Mouse (Mus musculus) forebrain, embryonic 16.5 days (tissue): ENCODE results near the gene Serping1. TPM values are rescaled to one million over a fixed set of nuclear protein-coding genes. Genes with fewer than 3 reads are reported as not detected.
A peak's percentile ranks its signal among the peaks of the same experiment; 100 is the strongest.

Source experiments
- ATAC-seq: fragments of 200-750 bp; cut with Nextera tagmentation; 2 replicates; pipeline ENCODE4 v1.8.0; 2017; ENCODE audit warnings: mild to moderate bottlenecking, moderate library complexity
- H3K27ac ChIP-seq: fragments of 300-500 bp; sonication (generic); 2 replicates; pipeline ENCODE4 v1.5.1; 2014; ENCODE audit warnings: low read length, control low read depth
- H3K27me3 ChIP-seq: fragments of 300-500 bp; sonication (generic); replicated peaks from 2 replicates; pipeline ENCODE4 v1.6.1; 2014; ENCODE audit warnings: low read length; ENCODE audit not compliant: control insufficient read depth, insufficient read depth
- H3K36me3 ChIP-seq: fragments of 300-500 bp; sonication (generic); 2 replicates; pipeline ENCODE4 v1.6.1; 2014; ENCODE audit not compliant: control insufficient read depth, insufficient read depth
- H3K4me1 ChIP-seq: fragments of 300-500 bp; sonication (generic); replicated peaks from 2 replicates; pipeline ENCODE4 v1.6.1; 2014; ENCODE audit warnings: low read length; ENCODE audit not compliant: control insufficient read depth, insufficient read depth
- H3K4me2 ChIP-seq: fragments of 300-500 bp; sonication (generic); 2 replicates; pipeline ENCODE4 v1.6.1; 2014; ENCODE audit warnings: mild to moderate bottlenecking, low read length, control low read depth
- H3K4me3 ChIP-seq: fragments of 300-500 bp; sonication (generic); replicated peaks from 2 replicates; pipeline ENCODE4 v1.5.1; 2014; ENCODE audit warnings: mild to moderate bottlenecking, low read length, control low read depth
- H3K9ac ChIP-seq: fragments of 300-500 bp; sonication (generic); replicated peaks from 2 replicates; pipeline ENCODE4 v1.6.1; 2014; ENCODE audit warnings: low read depth, low read length, control low read depth
- H3K9me3 ChIP-seq: fragments of 300-500 bp; sonication (generic); 2 replicates; pipeline ENCODE4 v1.6.1; 2016; ENCODE audit warnings: low read length; ENCODE audit not compliant: control insufficient read depth
- WGBS: fragments of 180-500 bp; shearing (Covaris S2); extraction: QIAGEN DNeasy Blood & Tissue Kit; methylation state at CpG from one replicate; pipeline ENCODE4 v1.1.7; 2014; 5-methylcytosine and 5-hydroxymethylcytosine counted together
- polyA plus RNA-seq: library from polyadenylated mRNA; unstranded; fragments of >200 nt; fragmentation: Nextera tagmentation; extraction: Ambion mirVana; gene quantifications from 2 replicates; pipeline ENCODE4 v1.2.1, GENCODE M21; 2015

Serping1 gene
- polyA plus RNA-seq, 1 experiment from 2014 or later, result 25.0 TPM

DNA sequence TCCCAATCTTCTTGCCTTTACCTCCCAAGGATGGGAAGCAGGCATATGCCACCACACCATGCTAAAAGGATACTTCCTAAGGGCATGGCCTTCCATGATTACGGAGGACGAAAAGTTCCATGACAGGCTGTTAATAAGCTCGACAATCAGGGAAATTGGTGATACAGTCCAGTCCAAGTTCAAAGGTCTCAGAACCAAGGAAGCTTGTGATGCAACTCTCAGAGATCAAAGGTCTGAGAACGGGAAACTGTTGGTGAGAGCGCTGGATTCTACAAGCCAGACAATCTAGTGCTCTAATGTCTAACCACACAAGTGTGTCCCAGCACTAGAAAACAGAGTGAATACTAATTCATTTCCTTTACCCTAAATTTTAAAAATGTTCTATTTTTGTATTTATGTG, 19.0 kb downstream of the Serping1 start:
- no peak overlapping the region for H3K9ac ChIP-seq

GRCm38 (mm10) chr2:84750115-84750514, 25.1 kb downstream of the Serping1 start:
- H3K27ac ChIP-seq, result no peak overlapping the region
- ATAC-seq, result no peak
- no peaks in the 10 kb centered on the region for H3K9me3 ChIP-seq
- no peak overlapping the region for H3K4me2 ChIP-seq
- no peaks in the 10 kb centered on the region for H3K36me3 ChIP-seq
- H3K9ac ChIP-seq, result no peak overlapping the region
- no peak overlapping the region for H3K4me3 ChIP-seq
- no peaks in the 10 kb centered on the region for H3K27me3 ChIP-seq
- no peaks in the 10 kb centered on the region for H3K4me1 ChIP-seq
- WGBS, result 87% methylated on average over 6 of the region's 6 CpGs

More for the DNA sequence above, 19.0 kb downstream of the Serping1 start:
- no peaks in the 10 kb centered on the region for H3K4me1 ChIP-seq
- H3K27me3 ChIP-seq, result no peaks in the 10 kb centered on the region
- H3K4me2 ChIP-seq, result no peak overlapping the region
- ATAC-seq, result no peak
- H3K36me3 ChIP-seq, result no peaks in the 10 kb centered on the region
- H3K9me3 ChIP-seq, result no peaks in the 10 kb centered on the region
- no peak overlapping the region for H3K27ac ChIP-seq
- no peak overlapping the region for H3K4me3 ChIP-seq
- WGBS, result 90% methylated on average over 5 of the region's 5 CpGs

GRCm38 (mm10) chr2:84744126-84744525, 31.1 kb downstream of the Serping1 start:
- Histone ChIP-seq H3K36me3 (no peaks in the 10 kb centered on the region; the same call in 1 of the 2 replicates), H3K27me3 (no peaks in the 10 kb centered on the region), H3K9me3 (no peaks in the 10 kb centered on the region), H3K4me2 (peak overlapping the region; percentile 86), H3K4me1 (peaks cover 29% of the 10 kb centered on the region), H3K4me3 (peak overlapping the region; percentile 62), H3K27ac (peak overlapping the region; percentile 51), H3K9ac (peak overlapping the region; percentile 77)
- WGBS, result 2% methylated on average over 10 of the region's 10 CpGs
- peak; percentile 15 for ATAC-seq

GRCm38 (mm10) chr2:84743561-84743960, 31.7 kb downstream of the Serping1 start, which contains the start of gene Gm19426:
Gene Gm19426, minus strand, starts transcription at chr2:84743655.
- Histone ChIP-seq H3K9me3 (no peaks in the 10 kb centered on the region), H3K4me1 (peaks cover 32% of the 10 kb centered on the region), H3K36me3 (no peaks in the 10 kb centered on the region; the same call in 1 of the 2 replicates), H3K9ac (peak within 1 kb of the TSS; percentile 77), H3K27me3 (no peaks in the 10 kb centered on the region), H3K27ac (peak within 1 kb of the TSS; percentile 95), H3K4me2 (peak within 1 kb of the TSS; percentile 86), H3K4me3 (peak within 1 kb of the TSS; percentile 62)
- peak; percentile 94 for ATAC-seq
- WGBS, result 0% methylated on average over 25 of the region's 25 CpGs

DNA sequence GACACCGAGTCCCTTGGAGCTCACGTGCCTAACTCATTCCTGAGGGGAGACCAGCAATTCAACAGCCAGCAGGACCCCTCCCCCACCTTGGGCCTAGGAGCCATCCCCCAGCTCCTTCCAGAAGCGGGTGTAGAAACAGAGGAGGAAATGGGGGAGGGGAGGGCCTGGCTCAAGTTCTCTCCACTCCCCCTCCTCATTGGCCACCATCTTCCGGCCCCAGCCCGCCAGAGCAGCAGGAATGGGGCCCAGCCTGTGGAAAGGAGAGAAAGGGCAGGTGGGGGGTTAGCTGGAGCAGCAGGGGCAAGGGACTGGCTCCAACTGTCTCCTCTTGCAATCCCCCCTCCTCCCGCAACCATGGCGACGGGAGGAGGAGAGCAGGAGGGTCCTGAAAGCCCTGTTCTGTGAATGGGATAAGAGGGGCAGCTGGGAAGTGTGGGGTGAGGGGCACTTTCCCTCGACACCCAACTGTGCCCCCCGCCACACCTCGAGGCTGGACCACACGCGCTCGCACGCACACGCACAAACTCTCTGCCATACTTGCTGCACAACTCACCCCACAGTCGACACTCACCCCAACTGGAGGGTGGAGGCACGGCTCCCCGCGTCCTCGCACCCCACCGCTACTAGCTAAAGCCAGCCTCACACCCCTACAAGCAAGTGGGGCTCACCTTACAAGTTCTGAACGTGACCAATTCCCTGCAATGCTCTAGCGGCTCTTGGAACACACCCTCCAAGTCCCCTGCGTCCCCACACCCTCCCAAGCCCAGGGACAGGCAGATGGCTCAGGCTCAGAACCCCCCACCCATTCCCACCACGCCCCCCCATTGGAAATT, 32.6 kb downstream of the Serping1 start:
- no peaks in the 10 kb centered on the region for H3K27me3 ChIP-seq
- H3K27ac ChIP-seq, result peak overlapping the region; percentile 95
- H3K9ac ChIP-seq, result peak overlapping the region; percentile 77
- peak overlapping the region; percentile 86 for H3K4me2 ChIP-seq
- H3K4me3 ChIP-seq, result peak overlapping the region; percentile 62
- H3K4me1 ChIP-seq, result peaks cover 39% of the 10 kb centered on the region
- no peaks in the 10 kb centered on the region for H3K9me3 ChIP-seq
- under 1% methylated on average over 26 of the region's 26 CpGs for WGBS
- H3K36me3 ChIP-seq, result no peaks in the 10 kb centered on the region; the same call in 1 of the 2 replicates
- peak; percentile 65 for ATAC-seq

DNA sequence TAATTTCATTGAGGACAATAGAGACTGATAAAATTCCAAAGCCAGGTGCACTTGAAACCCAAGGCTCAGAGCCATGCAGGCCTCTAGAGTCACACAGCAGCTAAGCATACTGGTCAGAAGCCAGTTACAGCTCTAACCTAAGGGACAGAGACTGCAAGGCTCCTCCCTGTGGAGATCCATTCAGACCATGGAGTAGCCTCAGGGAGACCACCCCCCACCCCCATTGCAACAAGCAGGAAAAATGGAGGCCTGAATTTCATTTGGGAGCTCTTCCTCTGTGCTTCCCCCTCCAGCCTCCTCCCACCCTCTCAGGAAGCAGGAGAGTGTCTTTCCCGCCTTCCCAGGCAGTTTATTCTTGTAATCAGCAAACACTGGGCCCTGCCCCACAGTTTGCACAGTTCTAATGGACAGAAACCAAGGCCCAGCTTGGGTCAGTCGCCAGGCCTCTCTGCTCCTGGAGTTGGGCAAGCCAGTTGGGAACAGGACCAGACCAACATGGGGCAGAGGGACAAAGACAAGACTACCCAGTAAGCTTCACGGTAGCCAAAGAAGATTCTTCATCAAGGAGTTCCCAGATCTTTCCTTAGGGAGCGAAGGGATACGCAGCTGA, 33.3 kb downstream of the Serping1 start:
- no peak for ATAC-seq
- Histone ChIP-seq H3K36me3 (no peaks in the 10 kb centered on the region; the same call in 1 of the 2 replicates), H3K27me3 (no peaks in the 10 kb centered on the region), H3K4me1 (peaks cover 47% of the 10 kb centered on the region), H3K9me3 (no peaks in the 10 kb centered on the region), H3K4me3 (peak overlapping the region; percentile 62), H3K9ac (peak overlapping the region; percentile 77), H3K4me2 (peak overlapping the region; percentile 86), H3K27ac (peak overlapping the region; percentile 95)
- 2% methylated on average over 5 of the region's 5 CpGs for WGBS

GRCm38 (mm10) chr2:84740608-84741333, 34.5 kb downstream of the Serping1 start:
- Histone ChIP-seq H3K36me3 (no peaks in the 10 kb centered on the region; the same call in 1 of the 2 replicates), H3K9ac (no peak overlapping the region), H3K9me3 (no peaks in the 10 kb centered on the region), H3K27ac (no peak overlapping the region), H3K27me3 (no peaks in the 10 kb centered on the region), H3K4me1 (peaks cover 58% of the 10 kb centered on the region), H3K4me3 (no peak overlapping the region), H3K4me2 (peak overlapping the region; percentile 86)
- 49% methylated on average over 15 of the region's 15 CpGs for WGBS
- no peak for ATAC-seq

DNA sequence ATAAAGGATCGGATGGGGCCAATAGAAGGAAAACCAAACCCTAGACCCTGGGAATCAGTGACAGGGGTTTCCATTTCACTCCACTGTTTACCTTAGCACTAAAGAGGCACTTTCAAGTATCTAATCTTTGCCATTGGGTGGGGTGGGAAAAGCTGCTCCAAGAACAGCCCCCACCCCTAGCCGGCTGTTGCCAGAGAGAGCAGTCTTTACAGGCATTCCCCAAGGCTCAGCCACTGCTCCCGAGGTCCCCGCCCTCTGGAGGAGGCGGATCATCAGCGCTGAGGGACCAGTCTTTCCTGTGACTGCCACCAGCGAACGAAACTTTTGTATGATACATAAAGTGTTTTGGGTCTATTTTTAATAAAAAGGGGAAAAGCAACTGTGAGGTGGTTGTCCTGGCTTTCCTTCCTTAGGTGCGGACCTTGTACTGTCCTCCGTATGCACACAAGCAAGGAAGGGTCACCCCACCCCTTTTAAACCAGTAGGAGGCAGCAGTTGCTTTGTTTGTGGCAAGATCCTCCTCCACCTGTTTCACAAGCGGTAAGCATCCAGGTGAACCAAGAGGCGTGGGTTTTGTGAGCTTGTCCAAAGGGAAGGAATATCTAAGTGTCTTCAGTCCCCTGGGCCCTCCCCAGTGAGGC, 36.9 kb downstream of the Serping1 start:
- no peaks in the 10 kb centered on the region for H3K27me3 ChIP-seq
- ATAC-seq, result no peak
- H3K27ac ChIP-seq, result no peak overlapping the region
- peaks cover 69% of the 10 kb centered on the region for H3K4me1 ChIP-seq
- 3% methylated on average over 12 of the region's 12 CpGs for WGBS
- H3K9me3 ChIP-seq, result no peaks in the 10 kb centered on the region
- peak overlapping the region; percentile 4; the same call in 1 of the 2 replicates for H3K9ac ChIP-seq
- peak overlapping the region; percentile 12; the same call in 1 of the 2 replicates for H3K4me2 ChIP-seq
- H3K36me3 ChIP-seq, result no peaks in the 10 kb centered on the region; the same call in 1 of the 2 replicates
- H3K4me3 ChIP-seq, result no peak overlapping the region
